Mouse (Mus musculus): ENCODE results near the gene Lsamp. TPM values are rescaled to one million over a fixed set of nuclear protein-coding genes. Genes with fewer than 3 reads are reported as not detected.

Lsamp gene
- polyA plus RNA-seq, 1 experiment from 2014 or later, result 27.9 TPM

DNA sequence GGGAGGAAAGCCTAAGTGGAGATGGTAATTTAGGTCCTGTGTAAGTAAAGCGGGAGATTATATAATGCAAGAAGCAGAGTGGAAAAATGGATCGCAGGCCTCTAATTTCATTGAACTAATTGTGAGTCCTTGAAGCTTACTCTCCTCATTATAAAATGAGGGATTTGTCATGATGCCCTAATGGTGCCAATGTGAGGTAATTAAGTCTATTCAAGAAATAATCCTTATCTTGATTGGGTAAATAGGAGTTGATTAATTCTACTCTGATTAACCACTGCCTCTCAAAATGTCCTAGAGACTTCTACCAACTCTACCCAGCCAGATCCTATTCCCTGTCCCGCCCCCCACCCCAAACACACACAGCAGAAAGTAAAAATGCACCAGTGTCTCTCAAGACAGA lies 1802.5 kb downstream of the Lsamp start:
- H3K27ac ChIP-seq, result no peak overlapping the region
- H3K27me3 ChIP-seq, result no peaks in the 10 kb centered on the region
- ATAC-seq, result peak; percentile 91
- WGBS, result 36% methylated on average over 3 of the region's 3 CpGs
- no peaks in the 10 kb centered on the region for H3K9me3 ChIP-seq (replicated peaks)
- H3K4me1 ChIP-seq, result peaks cover 31% of the 10 kb centered on the region
- no peak overlapping the region for H3K9ac ChIP-seq
- no peak overlapping the region for H3K4me3 ChIP-seq
- H3K4me2 ChIP-seq, result no peak overlapping the region
- no peaks in the 10 kb centered on the region for H3K36me3 ChIP-seq (ENCODE audit: poor library complexity, severe bottlenecking)

DNA sequence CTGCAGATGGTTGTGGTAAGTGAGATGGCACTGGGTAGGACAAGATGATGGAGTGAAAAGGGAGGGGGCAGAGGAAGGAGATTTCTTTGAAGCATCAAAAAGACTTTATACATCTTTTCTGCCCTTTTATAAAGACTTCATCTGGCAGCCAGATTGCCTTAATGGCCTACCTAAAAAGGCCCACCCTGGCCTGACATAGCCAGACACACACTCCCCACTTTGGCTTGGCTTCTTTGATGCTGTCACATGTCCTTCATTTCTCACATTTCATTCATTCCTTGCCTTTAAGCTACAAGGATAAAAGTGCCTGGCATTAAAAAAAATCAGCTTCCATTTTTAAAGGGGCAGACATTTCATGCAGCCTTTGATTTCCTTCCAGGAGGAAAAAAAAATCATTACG lies 1803.0 kb downstream of the Lsamp start:
- Histone ChIP-seq H3K27ac (no peak overlapping the region), H3K4me1 (peaks cover 31% of the 10 kb centered on the region), H3K27me3 (no peaks in the 10 kb centered on the region), H3K9ac (no peak overlapping the region), H3K9me3 (replicated peaks) (no peaks in the 10 kb centered on the region), H3K36me3 (ENCODE audit: poor library complexity, severe bottlenecking) (no peaks in the 10 kb centered on the region), H3K4me3 (no peak overlapping the region), H3K4me2 (no peak overlapping the region)
- ATAC-seq, result peak; percentile 54; the same call in 1 of the 2 replicates
- WGBS, result 26% methylated on average over 1 of the region's 1 CpGs

DNA sequence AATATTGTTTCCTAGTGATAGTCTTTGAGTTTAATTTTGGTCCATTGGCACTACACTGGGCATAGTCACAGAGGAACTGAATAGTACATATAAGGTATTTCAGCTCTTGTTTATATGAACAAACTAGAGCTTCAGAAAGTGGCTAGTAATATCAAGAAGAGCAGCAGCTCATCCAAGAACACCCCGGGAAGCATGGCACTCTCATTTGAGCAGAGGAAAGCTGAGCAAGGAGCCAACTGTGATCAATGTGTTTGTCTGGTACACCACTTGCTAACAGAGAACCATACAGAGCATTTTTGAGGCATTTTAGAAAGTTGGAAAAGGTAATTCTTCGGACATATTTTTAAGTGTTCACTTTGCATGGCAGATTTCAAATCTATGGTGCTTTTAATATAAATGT lies 1805.9 kb downstream of the Lsamp start:
- peaks cover 31% of the 10 kb centered on the region for H3K4me1 ChIP-seq
- H3K4me3 ChIP-seq, result no peak overlapping the region
- H3K9me3 ChIP-seq (replicated peaks), result no peaks in the 10 kb centered on the region
- H3K27ac ChIP-seq, result no peak overlapping the region
- no peaks in the 10 kb centered on the region for H3K36me3 ChIP-seq (ENCODE audit: poor library complexity, severe bottlenecking)
- H3K27me3 ChIP-seq, result no peaks in the 10 kb centered on the region
- H3K9ac ChIP-seq, result no peak overlapping the region
- 86% methylated on average over 2 of the region's 2 CpGs for WGBS
- ATAC-seq, result no peak
- no peak overlapping the region for H3K4me2 ChIP-seq

DNA sequence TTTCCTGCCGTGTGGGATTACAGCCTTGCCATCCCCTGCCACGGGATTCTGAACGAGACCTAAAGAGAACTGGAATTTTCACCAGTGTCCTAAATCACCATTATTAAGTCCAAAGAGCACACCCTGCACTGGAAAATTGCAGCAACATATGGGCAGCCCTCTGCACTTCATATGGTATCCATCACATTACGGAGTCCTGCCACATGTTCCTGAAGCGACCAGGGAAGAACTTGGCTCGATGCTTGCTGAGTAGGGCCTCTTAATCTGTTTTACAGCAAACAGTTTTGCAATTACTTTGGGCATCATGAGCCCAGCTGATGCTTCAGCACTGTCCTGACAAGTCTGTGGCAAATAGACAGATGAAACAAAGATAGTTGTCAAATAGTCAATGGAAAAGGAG lies 1836.2 kb downstream of the Lsamp start:
- ATAC-seq, result peak; percentile 69
- no peak overlapping the region for H3K4me3 ChIP-seq
- 0 out of 2 replicates have a peak, but pooled peaks cover 7% of the 10 kb centered on the region for H3K4me1 ChIP-seq
- no peaks in the 10 kb centered on the region for H3K27me3 ChIP-seq
- no peaks in the 10 kb centered on the region for H3K36me3 ChIP-seq (ENCODE audit: poor library complexity, severe bottlenecking)
- H3K27ac ChIP-seq, result no peak overlapping the region; the same call in 1 of the 2 replicates
- H3K9me3 ChIP-seq (replicated peaks), result no peaks in the 10 kb centered on the region
- H3K4me2 ChIP-seq, result no peak overlapping the region
- WGBS, result 75% methylated on average over 6 of the region's 6 CpGs
- H3K9ac ChIP-seq, result no peak overlapping the region

DNA sequence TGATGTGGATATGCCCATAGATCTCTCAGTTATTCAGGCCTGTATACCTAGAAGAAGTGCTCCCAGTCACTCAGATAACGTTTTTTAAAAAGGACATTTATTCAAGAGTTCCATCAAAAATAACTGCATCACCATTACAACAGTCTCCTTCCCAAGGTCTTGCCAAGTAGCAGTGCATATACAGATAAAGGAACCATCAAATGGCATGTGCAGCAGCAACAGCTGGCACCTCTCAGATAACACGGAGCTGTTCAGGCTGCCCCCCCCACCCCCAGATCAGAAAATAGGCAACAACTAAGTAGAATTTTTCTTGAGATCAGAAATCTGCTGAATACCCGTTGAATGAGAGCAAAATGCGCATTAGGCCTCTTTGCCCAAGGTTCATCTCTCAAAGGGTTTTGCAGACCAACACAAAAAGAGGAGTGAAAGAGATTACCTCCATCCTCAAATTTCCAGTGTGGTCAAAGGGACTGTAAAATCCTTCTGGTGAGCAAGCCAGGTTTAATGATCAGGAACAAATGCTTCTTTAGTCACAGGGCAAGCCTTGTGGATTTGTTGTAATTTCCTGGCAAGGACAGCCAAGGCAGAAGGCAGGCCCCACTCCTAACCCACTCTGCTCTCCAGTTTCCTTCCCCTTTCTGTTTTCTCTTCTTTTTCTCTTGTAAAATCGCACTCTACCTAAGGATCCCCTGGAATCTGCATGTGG lies 1842.9 kb downstream of the Lsamp start:
- Histone ChIP-seq H3K9me3 (replicated peaks) (no peaks in the 10 kb centered on the region), H3K27me3 (no peaks in the 10 kb centered on the region), H3K36me3 (ENCODE audit: poor library complexity, severe bottlenecking) (no peaks in the 10 kb centered on the region), H3K9ac (peak overlapping the region; percentile 26; the same call in 1 of the 2 replicates), H3K4me2 (no peak overlapping the region), H3K4me1 (peaks cover 15% of the 10 kb centered on the region), H3K4me3 (no peak overlapping the region), H3K27ac (peak overlapping the region; percentile 54)
- 31% methylated on average over 5 of the region's 5 CpGs for whole genome bisulfite sequencing
- peak; percentile 27; the same call in 1 of the 2 replicates for ATAC-seq

DNA sequence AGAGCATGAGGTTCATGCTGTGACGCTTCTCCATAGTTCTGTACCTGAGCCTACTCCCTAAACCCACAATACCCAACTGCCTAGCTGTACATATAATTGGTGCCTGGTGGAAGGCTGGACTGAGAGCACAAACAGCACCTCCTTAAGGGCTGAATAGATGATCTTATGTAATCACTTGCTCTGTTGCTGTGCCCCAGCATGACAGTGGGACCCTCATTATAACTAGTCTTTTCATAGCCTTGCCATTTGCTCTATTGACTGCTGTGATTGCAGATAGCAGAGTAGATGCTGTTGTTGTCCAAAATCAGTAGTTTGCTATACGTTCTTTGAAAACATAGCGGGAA lies 1843.4 kb downstream of the Lsamp start:
- H3K4me1 ChIP-seq, result peaks cover 15% of the 10 kb centered on the region
- peak overlapping the region; percentile 26; the same call in 1 of the 2 replicates for H3K9ac ChIP-seq
- WGBS, result 17% methylated on average over 3 of the region's 3 CpGs
- H3K27me3 ChIP-seq, result no peaks in the 10 kb centered on the region
- peak overlapping the region; percentile 54 for H3K27ac ChIP-seq
- H3K9me3 ChIP-seq (replicated peaks), result no peaks in the 10 kb centered on the region
- no peak overlapping the region for H3K4me2 ChIP-seq
- no peak overlapping the region for H3K4me3 ChIP-seq
- no peaks in the 10 kb centered on the region for H3K36me3 ChIP-seq (ENCODE audit: poor library complexity, severe bottlenecking)
- peak; percentile 63; the same call in 1 of the 2 replicates for ATAC-seq

DNA sequence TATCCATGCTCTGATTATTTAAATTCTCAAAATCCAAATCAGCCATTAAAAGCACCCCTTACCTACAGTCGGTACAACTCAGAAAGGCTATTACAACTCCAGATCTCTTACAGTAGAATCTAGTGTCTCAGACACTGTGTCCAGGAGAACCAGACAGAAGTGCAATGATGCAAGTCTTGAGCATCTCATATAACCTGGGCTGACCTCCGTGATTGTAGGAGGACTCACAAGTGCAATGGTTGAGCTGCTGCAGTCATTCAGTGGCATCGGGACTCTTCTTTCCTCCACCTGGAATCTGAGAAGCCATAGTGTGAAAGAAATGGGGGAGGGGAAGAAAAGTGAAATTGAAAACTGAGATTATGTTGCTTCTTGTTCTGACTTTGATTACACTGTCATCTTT lies 1850.5 kb downstream of the Lsamp start:
- no peak overlapping the region for H3K9ac ChIP-seq
- H3K27ac ChIP-seq, result no peak overlapping the region
- H3K9me3 ChIP-seq (replicated peaks), result no peaks in the 10 kb centered on the region
- no peak overlapping the region for H3K4me3 ChIP-seq
- no peak for ATAC-seq
- H3K36me3 ChIP-seq (ENCODE audit: poor library complexity, severe bottlenecking), result no peaks in the 10 kb centered on the region
- no peaks in the 10 kb centered on the region for H3K4me1 ChIP-seq
- no peak overlapping the region for H3K4me2 ChIP-seq
- WGBS, result 85% methylated on average over 3 of the region's 3 CpGs
- no peaks in the 10 kb centered on the region for H3K27me3 ChIP-seq

DNA sequence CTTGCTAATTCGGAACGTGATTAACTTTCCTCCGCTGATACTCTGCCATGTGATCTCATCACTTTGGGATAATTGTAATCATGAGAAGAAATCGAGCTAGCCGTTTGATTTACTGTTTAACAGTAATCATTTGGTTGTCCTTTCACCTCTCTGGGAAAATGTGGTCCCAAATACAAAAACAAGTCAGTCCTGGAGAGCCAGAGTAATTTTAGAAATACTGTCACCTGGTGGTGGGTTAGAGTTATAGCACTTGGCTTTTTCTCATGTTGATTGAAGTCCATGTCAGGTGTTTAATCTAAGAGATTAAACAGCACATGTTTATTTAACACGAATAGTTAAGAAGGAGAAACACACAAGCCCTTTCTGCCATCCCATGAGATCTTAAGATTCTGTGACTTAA lies 1851.6 kb downstream of the Lsamp start:
- H3K4me2 ChIP-seq, result no peak overlapping the region
- no peaks in the 10 kb centered on the region for H3K27me3 ChIP-seq
- H3K9ac ChIP-seq, result no peak overlapping the region
- no peaks in the 10 kb centered on the region for H3K9me3 ChIP-seq (replicated peaks)
- H3K4me1 ChIP-seq, result no peaks in the 10 kb centered on the region
- H3K4me3 ChIP-seq, result no peak overlapping the region
- ATAC-seq, result peak; percentile 67
- H3K36me3 ChIP-seq (ENCODE audit: poor library complexity, severe bottlenecking), result no peaks in the 10 kb centered on the region
- H3K27ac ChIP-seq, result no peak overlapping the region
- WGBS, result 48% methylated on average over 6 of the region's 6 CpGs

DNA sequence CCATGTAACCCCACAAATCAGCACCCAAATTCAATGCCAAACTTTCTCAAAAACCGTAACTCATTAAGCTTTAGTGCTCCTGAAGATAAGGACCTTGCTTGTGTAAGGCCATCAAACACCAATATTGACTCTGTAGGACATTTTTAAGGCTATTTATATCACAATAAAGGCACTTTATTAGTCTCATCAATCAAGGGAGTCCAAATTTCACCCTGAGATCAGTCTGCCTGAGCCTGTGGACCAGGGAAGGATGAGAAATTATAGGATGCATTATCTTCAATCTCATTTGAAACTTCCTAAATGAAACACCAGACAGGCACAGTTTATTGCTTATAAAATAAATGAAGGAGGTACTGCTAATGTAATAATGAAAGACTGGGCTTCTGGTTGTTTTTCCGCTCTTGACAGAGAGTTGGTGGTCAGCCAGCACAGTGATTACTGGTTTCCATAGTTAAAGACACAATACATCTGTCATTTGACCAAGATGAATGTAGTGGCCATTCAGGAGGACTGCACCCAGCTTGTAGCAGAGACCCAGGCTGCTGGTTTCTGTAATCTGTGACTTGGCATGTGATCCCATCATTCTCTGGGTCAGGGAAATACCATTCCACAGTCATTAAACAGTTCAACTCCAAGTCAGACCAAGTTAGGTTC lies 1855.7 kb downstream of the Lsamp start:
- no peak for ATAC-seq
- H3K4me2 ChIP-seq, result no peak overlapping the region
- no peak overlapping the region for H3K4me3 ChIP-seq
- no peaks in the 10 kb centered on the region for H3K4me1 ChIP-seq
- H3K9me3 ChIP-seq (replicated peaks), result no peaks in the 10 kb centered on the region
- no peaks in the 10 kb centered on the region for H3K36me3 ChIP-seq (ENCODE audit: poor library complexity, severe bottlenecking)
- WGBS, result 77% methylated on average over 2 of the region's 2 CpGs
- no peak overlapping the region for H3K9ac ChIP-seq
- no peak overlapping the region for H3K27ac ChIP-seq
- H3K27me3 ChIP-seq, result no peaks in the 10 kb centered on the region

DNA sequence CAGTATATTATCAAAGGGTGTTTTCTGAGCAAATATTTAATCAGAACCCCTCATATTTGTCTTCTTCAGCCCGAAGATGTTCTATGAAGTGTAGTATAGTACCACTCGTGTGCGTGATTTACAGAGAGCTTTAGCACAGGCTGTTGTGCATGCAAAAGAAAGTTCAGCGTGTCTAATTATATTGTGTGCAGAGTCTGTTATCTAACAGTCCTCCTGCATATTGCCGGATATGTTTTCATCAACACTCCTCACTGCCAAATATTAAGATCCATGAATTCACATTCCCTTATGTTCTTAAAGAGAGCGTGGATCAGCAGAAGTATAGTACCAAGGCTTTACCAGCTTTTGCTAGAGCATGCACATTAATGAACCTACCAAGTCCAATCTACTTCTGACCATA lies 1862.7 kb downstream of the Lsamp start:
- H3K9ac ChIP-seq, result no peak overlapping the region
- H3K27me3 ChIP-seq, result no peaks in the 10 kb centered on the region
- no peak overlapping the region for H3K4me3 ChIP-seq
- no peaks in the 10 kb centered on the region for H3K4me1 ChIP-seq
- no peak for ATAC-seq
- no peak overlapping the region for H3K27ac ChIP-seq
- 89% methylated on average over 6 of the region's 6 CpGs for WGBS
- H3K36me3 ChIP-seq (ENCODE audit: poor library complexity, severe bottlenecking), result no peaks in the 10 kb centered on the region
- no peaks in the 10 kb centered on the region for H3K9me3 ChIP-seq (replicated peaks)
- no peak overlapping the region for H3K4me2 ChIP-seq

DNA sequence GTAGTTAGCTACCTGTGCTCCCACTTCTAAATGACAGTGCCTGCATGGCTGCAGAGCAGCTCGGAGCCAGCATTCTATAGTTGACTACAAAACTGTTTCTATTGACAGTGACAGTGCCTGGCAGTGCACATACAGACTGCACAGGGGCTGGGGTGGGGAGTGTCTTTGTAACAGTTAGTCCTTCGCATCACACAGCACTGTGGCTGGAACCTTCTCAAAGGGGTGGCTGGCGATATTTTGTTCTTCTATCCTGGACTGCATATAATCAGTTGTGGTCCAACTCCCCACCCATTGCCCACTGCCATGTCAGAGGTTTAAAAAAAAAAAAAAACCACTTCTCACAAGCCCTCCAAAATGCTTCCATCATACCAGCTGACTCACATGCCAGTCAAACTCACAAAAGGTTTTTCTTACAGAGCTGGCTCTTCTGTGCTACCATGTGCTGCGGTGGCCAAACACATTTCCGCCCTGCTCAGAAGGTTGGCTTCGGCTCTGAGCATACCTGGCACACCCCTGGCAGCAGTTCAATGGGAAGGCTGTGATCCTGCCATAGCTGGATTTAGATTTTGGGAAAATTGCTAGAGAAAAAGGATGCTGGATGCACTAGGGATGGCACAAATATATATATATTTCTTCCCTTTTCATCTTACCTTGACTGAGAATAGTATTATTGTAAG lies 1887.9 kb downstream of the Lsamp start:
- WGBS, result 70% methylated on average over 6 of the region's 6 CpGs
- Histone ChIP-seq H3K27ac (no peak overlapping the region), H3K9ac (no peak overlapping the region), H3K4me3 (no peak overlapping the region), H3K27me3 (no peaks in the 10 kb centered on the region), H3K9me3 (replicated peaks) (no peaks in the 10 kb centered on the region), H3K36me3 (ENCODE audit: poor library complexity, severe bottlenecking) (no peaks in the 10 kb centered on the region), H3K4me1 (peaks cover 9% of the 10 kb centered on the region), H3K4me2 (no peak overlapping the region)
- ATAC-seq, result peak; percentile 30

DNA sequence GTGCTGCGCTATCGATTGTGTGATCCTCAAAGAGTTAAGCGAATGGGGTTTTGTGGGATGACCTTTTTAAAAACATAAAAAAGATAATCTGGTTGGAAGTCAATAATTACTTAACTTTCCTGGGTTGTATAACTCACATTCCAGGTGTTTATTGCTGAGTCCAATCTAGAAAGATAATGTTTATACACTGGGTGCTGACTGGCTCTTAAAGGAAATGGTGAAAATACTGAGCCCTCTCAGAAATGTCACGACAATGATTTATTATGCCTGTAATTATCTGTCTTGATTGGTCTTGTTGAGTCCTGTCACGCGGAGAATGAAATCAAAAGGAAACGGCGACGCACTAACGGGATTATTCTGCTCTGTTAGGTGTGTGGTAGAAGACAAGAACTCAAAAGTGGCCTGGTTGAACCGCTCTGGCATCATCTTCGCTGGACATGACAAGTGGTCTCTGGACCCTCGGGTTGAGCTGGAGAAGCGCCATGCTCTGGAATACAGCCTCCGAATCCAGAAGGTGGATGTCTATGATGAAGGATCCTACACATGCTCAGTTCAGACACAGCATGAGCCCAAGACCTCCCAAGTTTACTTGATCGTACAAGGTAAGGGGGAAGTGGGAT lies 1904.5 kb downstream of the Lsamp start:
- Histone ChIP-seq H3K4me1 (no peaks in the 10 kb centered on the region), H3K4me3 (no peak overlapping the region), H3K9me3 (replicated peaks) (no peaks in the 10 kb centered on the region), H3K27ac (no peak overlapping the region), H3K36me3 (ENCODE audit: poor library complexity, severe bottlenecking) (no peaks in the 10 kb centered on the region), H3K27me3 (no peaks in the 10 kb centered on the region), H3K4me2 (no peak overlapping the region), H3K9ac (no peak overlapping the region)
- 69% methylated on average over 16 of the region's 16 CpGs for WGBS
- ATAC-seq, result no peak
